10 mouse cellular contexts compared by ENCODE assay signal in genomic region chr2:102005377-102006007, GRCm38 (mm10).
DNase-seq lines count a peak whose midpoint lies in the region; ATAC-seq and TF ChIP-seq lines count a peak whose summit lies in the region.
"Had no signal": no experiment of that assay in that cellular context is flagged by ENCODE, and none has a peak within 500 bp of the region (broad histone marks: within the 10 kb centered on the region; RNA-seq: fewer than 3 reads in every experiment).

No protein-coding gene starts in this region.

- ATAC-seq in liver, postnatal 0 days, result no peak
- no peak; the same call in 1 of the 2 replicates for ATAC-seq in forebrain, embryonic 12.5 days (ENCODE audit: low FRiP score)
- ATAC-seq in limb, embryonic 14.5 days (ENCODE audit: low FRiP score, low read depth), result 0 out of 2 replicates have a peak, but pooled peaks have one; percentile 14
- ATAC-seq in neural tube, embryonic 14.5 days (ENCODE audit: low read depth), result no peak
- ATAC-seq: Patski had no signal

- TF ChIP-seq EP300 in liver, postnatal 0 days (IDR thresholded peaks at IDR 0.05; ENCODE audit: low read depth), result no peak

- H3K27ac ChIP-seq in liver, postnatal 0 days (ENCODE audit: low read depth), result no peak overlapping the region
- peak overlapping the region; percentile 96 for H3K27ac ChIP-seq in forebrain, embryonic 12.5 days
- H3K27ac ChIP-seq in limb, embryonic 14.5 days (replicated peaks; ENCODE audit: low read depth, low read length), result 0 out of 2 replicates have a peak overlapping the region, but pooled peaks have one; percentile 10
- peak overlapping the region; percentile 4; the same call in 1 of the 2 replicates for H3K27ac ChIP-seq in neural tube, embryonic 14.5 days (ENCODE audit: low read depth, low read length)
- H3K27ac ChIP-seq in cerebellum, adult 2 months (ENCODE audit: insufficient read depth, low read length), result no peak overlapping the region

- WGBS in liver, postnatal 0 days (ENCODE audit: insufficient replicate concordance), result 47% methylated on average over 8 of the region's 8 CpGs
- 29% methylated on average over 8 of the region's 8 CpGs for WGBS in forebrain, embryonic 12.5 days
- 42% methylated on average over 8 of the region's 8 CpGs for WGBS in limb, embryonic 14.5 days
- 20% methylated on average over 8 of the region's 8 CpGs for WGBS in neural tube, embryonic 14.5 days
- WGBS in cerebellum, adult 2 months, result 74% methylated on average over 8 of the region's 8 CpGs

- peak; percentile 11 for DNase-seq in liver
- no peak for DNase-seq in liver, postnatal 0 days
- DNase-seq in limb, embryonic 14.5 days (ENCODE audit: low spot score), result no peak
- DNase-seq in cerebellum, adult 2 months, result no peak
- no peak for DNase-seq in layer of hippocampus, postnatal 14 days (ENCODE audit: low spot score in 2 of 2)
- no peak for DNase-seq in urinary bladder, postnatal 25 days (ENCODE audit: low spot score)

- H3K9ac ChIP-seq in liver, postnatal 0 days (replicated peaks), result no peak overlapping the region
- no peak overlapping the region for H3K9ac ChIP-seq in forebrain, embryonic 12.5 days
- no peak overlapping the region for H3K9ac ChIP-seq in limb, embryonic 14.5 days (ENCODE audit: low read depth, low read length, severe bottlenecking)
- H3K9ac ChIP-seq in neural tube, embryonic 14.5 days (replicated peaks; ENCODE audit: low read depth, low read length), result no peak overlapping the region

- no peaks in the 10 kb centered on the region for H3K9me3 ChIP-seq in liver, postnatal 0 days (ENCODE audit: low read length)
- H3K9me3 ChIP-seq in forebrain, embryonic 12.5 days, result no peaks in the 10 kb centered on the region
- H3K9me3 ChIP-seq in limb, embryonic 14.5 days (ENCODE audit: control insufficient read depth, low read length), result no peaks in the 10 kb centered on the region; the same call in 1 of the 2 replicates
- H3K9me3 ChIP-seq in neural tube, embryonic 14.5 days (ENCODE audit: control insufficient read depth, low read length), result no peaks in the 10 kb centered on the region
- H3K9me3 ChIP-seq: megakaryocyte, embryonic 14.5 days had no signal

- no peak overlapping the region for H3K4me3 ChIP-seq in liver, postnatal 0 days (ENCODE audit: low read depth, low read length)
- no peak overlapping the region for H3K4me3 ChIP-seq in forebrain, embryonic 12.5 days (replicated peaks)
- no peak overlapping the region for H3K4me3 ChIP-seq in limb, embryonic 14.5 days (replicated peaks; ENCODE audit: low read length)
- no peak overlapping the region for H3K4me3 ChIP-seq in neural tube, embryonic 14.5 days (ENCODE audit: low read depth, low read length)
- H3K4me3 ChIP-seq in cerebellum, adult 2 months (replicated peaks; ENCODE audit: insufficient read depth, low read depth, low read length), result no peak overlapping the region
- H3K4me3 ChIP-seq: megakaryocyte, embryonic 14.5 days had no signal

- H3K27me3 ChIP-seq in liver, postnatal 0 days (ENCODE audit: insufficient read depth, low read length), result no peaks in the 10 kb centered on the region
- no peaks in the 10 kb centered on the region for H3K27me3 ChIP-seq in forebrain, embryonic 12.5 days
- no peaks in the 10 kb centered on the region for H3K27me3 ChIP-seq in limb, embryonic 14.5 days (ENCODE audit: control insufficient read depth, insufficient read depth, low read length)
- H3K27me3 ChIP-seq in neural tube, embryonic 14.5 days (ENCODE audit: control insufficient read depth, insufficient read depth, low read length), result no peaks in the 10 kb centered on the region
- H3K27me3 ChIP-seq in cerebellum, adult 2 months (ENCODE audit: control insufficient read depth, insufficient read depth, low read length), result no peaks in the 10 kb centered on the region
- H3K27me3 ChIP-seq: Patski had no signal

- no peak overlapping the region for H3K4me2 ChIP-seq in liver, postnatal 0 days (ENCODE audit: low read depth, low read length)
- H3K4me2 ChIP-seq in forebrain, embryonic 12.5 days, result 0 out of 2 replicates have a peak overlapping the region, but pooled peaks have one; percentile 3
- H3K4me2 ChIP-seq in limb, embryonic 14.5 days (replicated peaks; ENCODE audit: low read depth, low read length, severe bottlenecking), result no peak overlapping the region
- no peak overlapping the region for H3K4me2 ChIP-seq in neural tube, embryonic 14.5 days (ENCODE audit: low read depth, low read length)

- H3K4me1 ChIP-seq in liver, postnatal 0 days (ENCODE audit: insufficient read depth), result peaks cover 21% of the 10 kb centered on the region
- peaks cover 85% of the 10 kb centered on the region for H3K4me1 ChIP-seq in forebrain, embryonic 12.5 days
- H3K4me1 ChIP-seq in limb, embryonic 14.5 days (ENCODE audit: control insufficient read depth, insufficient read depth, low read length), result peaks cover 29% of the 10 kb centered on the region
- peaks cover 59% of the 10 kb centered on the region for H3K4me1 ChIP-seq in neural tube, embryonic 14.5 days (ENCODE audit: control insufficient read depth, insufficient read depth, low read length)
- H3K4me1 ChIP-seq in cerebellum, adult 2 months (ENCODE audit: control insufficient read depth, insufficient read depth, low read length), result peaks cover 11% of the 10 kb centered on the region

- TF ChIP-seq CTCF in liver, postnatal 0 days (IDR thresholded peaks at IDR 0.05; ENCODE audit: low read depth), result no peak
- TF ChIP-seq CTCF in cerebellum, adult 2 months (IDR thresholded peaks at IDR 0.05; ENCODE audit: borderline replicate concordance, insufficient read depth, low read depth, low read length), result no peak

- no peak for TF ChIP-seq POLR2A in limb, embryonic 14.5 days (IDR thresholded peaks at IDR 0.05; ENCODE audit: borderline replicate concordance, extremely low read depth, insufficient read depth, insufficient read length)
- no peak for TF ChIP-seq POLR2A in cerebellum, adult 2 months (IDR thresholded peaks at IDR 0.05; ENCODE audit: borderline replicate concordance, insufficient read depth, low read length)

- no peaks in the 10 kb centered on the region for H3K36me3 ChIP-seq in liver, postnatal 0 days (replicated peaks; ENCODE audit: insufficient read depth, low read length)
- H3K36me3 ChIP-seq in forebrain, embryonic 12.5 days (replicated peaks), result no peaks in the 10 kb centered on the region
- H3K36me3 ChIP-seq in limb, embryonic 14.5 days (ENCODE audit: control insufficient read depth, insufficient read depth, low read length), result no peaks in the 10 kb centered on the region
- no peaks in the 10 kb centered on the region for H3K36me3 ChIP-seq in neural tube, embryonic 14.5 days (ENCODE audit: control insufficient read depth, insufficient read depth, low read length)

Comparison
In these comparisons a context has a peak if more than half of its experiments do, and no peak if none do; other contexts are left out.
1. H3K27ac ChIP-seq: peak in forebrain, embryonic 12.5 days (single experiment), limb, embryonic 14.5 days (single experiment) and neural tube, embryonic 14.5 days (single experiment); none in liver, postnatal 0 days (single experiment) and cerebellum, adult 2 months (single experiment).